Mouse (Mus musculus) T-helper 17 cell (primary cell): Measurements from ENCODE around the gene Spata13.

Source experiments
- in situ Hi-C, 2 experiments: fragments of 300-600 bp; cut with MboI, MseI; formaldehyde crosslinking; loops; 1 replicate in 1 of 2; 2 replicates in 1 of 2; pipeline ENCODE4 v1.15.1; 2025; ENCODE audit warnings: high pct_unique_total_duplicates in 2 of 2

The Spata13 gene

DNA sequence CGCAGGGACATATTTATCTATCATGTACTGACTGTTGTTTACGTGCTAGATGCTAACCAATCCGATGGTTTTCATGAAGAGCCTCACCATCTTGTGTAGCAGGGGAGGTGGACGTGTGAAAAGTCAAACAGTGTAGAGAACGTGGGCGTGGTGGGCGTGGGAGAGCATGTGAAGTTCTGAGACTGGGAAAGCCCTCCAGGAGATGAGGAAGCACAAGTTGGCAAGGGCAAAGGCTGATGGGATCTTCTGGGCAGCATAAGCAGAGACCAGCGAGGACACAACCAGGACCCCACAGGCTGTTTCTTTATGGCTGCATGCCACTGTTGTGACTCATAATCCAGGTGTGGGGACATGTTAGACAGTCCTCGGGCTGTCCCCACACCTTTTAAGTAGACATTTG lies 5.4 kb downstream of the Spata13 start:
- in situ Hi-C loops, result no loop called here

DNA sequence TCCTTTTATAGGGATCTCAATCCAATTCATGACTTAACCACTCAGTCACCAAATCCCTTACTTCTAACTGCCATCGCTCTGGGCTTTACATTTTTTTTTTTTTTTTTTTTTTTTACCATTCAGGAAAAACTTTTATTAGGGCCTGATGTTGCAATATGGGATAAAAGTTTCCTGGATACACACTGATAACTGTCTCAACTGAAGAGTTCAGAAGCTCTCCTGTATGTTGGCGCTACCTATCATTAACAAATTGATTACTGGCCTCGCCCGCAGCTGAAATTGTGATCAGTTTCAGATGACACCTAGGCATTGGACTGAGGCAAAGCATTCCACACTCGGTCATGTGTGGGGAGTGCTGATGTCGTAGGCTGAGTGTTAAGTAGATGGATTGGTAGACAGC lies 7.3 kb downstream of the Spata13 start:
- in situ Hi-C loops, result no loop called here

DNA sequence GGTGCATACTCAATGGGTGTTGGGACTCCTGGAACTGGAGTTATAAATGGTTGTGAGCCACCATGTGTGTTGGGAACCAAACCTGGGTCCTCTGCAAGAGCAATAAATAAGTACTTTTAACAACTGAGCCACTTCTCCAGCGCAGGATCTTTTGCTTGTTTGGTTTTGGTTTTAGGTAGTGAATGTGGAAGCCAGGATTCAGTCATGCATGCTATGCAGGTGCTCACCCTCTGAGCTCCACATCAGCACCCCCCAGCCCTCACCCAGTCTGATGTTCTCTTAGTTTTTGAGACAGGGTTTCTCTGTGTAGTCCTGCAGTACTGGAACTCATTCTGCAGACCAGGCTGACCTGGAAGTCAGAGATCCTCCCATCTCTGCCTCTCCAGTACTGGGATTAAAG lies 8.3 kb downstream of the Spata13 start:
- in situ Hi-C loops, result no loop called here

DNA sequence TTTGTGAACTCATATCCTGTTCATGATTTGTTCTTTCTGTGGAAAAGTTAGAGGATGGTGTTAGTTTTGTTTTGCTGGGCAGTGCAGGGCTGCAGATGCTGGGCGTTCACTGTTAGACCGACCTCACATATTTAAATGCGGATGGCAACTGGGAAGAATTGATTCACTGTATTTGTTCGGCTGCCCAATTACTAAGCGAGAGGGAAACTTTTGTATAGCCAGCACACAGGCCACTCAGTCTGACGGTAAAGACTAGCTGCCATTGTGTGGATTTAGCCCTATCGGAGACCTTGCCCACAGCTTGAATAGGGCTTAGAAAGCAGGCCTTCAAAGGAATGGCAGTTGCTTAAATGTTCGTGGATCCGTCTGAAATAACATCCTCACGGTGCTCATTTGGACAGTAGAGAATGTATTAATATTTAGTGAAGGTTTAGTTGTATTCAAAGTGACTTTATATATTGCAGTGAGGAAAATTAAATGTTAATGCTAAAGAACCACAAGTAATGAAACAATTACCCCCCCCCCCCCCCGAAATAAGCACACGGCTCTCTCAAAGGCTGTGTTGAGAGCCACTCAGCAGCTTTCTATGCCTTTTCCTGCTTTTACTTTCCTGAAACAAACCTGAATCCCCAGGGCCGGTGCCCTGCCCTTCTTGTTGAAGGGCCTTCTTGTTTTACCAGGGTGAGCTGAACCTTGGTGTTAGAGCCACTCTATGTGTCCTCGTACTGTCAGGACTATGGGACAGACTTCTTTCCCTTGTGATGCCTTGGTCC lies 9.5 kb downstream of the Spata13 start:
- in situ Hi-C loops, result no loop called here

DNA sequence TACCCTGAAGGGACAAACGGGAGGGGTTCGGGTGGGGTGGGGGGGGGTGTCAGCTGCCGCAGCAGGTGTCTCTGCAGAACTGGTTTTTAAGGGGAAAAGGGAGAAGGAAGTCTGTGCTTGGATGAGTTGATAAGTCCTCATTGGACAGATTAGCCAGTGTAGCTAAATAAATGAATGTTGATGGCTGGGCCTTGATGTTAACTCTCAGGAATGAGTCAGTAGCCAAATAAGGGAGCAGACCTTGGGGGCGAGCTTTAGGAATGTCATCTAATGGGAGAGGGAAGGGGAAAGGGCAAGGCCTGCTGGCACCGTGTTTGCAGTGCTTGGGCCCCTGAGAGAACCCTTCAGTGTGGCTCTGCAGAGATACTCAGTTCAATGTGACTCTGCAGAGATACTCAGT lies 12.6 kb downstream of the Spata13 start:
- in situ Hi-C loops, result no loop called here

DNA sequence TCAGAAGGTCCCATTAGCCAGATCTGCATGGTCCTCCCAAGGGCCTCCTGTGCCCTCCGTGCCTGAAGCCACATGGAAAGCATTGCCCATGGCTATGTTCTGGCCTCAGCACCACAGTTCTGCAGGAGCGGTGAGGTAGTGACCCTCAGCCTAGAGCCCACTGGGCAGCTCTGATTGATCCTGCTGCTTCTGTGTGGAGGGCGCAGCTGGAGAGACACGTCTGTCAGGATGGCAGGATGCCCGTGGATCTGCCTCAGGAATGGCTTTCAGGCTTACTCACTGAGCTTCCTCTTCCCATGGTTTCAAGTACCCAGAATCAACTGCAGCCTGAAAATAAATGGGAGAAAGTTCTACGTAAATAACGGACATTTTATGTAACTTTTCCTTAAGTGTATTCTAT lies 14.1 kb downstream of the Spata13 start:
- in situ Hi-C loops, result no loop called here

DNA sequence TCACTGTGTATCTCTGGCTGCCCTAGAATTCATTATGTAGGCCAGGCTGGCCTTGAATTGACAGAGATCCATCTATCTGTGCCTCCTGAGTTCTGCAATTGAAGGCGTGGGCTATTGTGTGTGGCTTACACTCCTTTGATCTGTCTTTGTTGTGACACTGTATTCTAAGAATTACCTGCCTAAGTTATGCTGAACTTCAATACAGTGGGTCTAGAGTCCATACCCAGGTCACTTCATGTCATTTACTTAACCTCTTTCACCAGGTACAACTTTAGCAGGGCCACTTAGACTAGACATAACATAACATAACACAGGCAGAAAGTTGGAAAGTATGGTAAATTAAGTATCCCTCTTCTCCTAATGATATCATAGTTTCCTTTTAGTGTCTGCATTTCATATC lies 15.2 kb downstream of the Spata13 start:
- in situ Hi-C loops, result no loop called here

DNA sequence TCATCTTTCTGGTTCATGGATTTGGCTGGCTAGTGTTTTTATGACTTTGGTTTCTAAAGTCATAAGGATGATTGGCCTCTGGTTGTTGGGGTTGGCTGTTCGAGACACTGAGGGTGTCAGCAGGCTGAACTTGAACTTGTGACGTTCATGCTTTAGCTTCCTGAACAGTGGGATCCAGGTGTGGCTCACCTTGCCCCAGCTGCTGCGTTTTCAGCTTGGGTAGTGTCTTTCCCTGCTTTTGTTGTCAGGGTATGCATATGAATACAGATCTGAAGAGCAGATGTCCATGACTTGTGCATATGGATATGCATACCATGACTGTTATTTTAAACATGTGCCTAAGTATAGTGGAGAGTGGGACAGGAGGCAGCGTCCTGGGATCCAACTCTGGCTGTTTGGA lies 19.4 kb downstream of the Spata13 start:
- in situ Hi-C loops, result no loop called here

DNA sequence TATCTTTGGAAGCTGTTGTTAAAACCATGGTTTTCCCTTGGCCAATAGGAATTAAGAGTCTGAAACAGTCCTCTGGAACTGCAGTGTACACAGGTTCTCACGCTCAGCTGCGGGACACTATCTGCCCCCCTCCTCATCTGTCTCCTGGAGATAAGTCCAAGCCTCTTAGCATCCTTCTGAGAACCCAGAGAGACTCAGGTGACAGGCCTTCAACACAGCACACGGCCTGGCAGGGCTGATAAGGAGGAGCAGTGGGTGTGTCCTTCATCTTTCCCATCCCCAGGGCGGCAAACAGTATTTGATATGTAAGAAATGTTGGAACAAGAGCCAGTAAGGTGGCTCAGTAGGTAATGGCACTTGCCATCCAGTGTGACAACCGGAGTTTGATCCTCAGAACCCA lies 20.2 kb downstream of the Spata13 start:
- in situ Hi-C loops, result no loop called here

DNA sequence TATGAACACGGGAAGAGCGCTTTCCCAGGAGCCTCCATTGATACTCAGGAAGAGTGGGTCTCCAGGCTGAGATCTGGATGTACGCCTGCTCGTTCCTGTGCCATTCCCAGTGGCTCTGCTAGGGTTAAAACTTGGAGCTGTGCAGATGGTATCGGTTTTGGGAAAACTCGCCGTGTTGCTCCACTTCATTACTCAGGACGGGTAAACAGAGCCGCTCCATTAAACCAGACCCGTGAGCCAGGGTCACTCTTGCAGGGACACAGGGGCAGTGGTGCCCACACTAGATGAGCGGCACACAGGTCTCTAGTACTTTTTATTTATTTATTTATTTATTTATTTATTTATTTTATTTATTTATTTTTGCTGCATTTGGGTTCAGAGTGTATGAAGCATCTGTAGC lies 20.9 kb downstream of the Spata13 start:
- in situ Hi-C loops, result no loop called here

DNA sequence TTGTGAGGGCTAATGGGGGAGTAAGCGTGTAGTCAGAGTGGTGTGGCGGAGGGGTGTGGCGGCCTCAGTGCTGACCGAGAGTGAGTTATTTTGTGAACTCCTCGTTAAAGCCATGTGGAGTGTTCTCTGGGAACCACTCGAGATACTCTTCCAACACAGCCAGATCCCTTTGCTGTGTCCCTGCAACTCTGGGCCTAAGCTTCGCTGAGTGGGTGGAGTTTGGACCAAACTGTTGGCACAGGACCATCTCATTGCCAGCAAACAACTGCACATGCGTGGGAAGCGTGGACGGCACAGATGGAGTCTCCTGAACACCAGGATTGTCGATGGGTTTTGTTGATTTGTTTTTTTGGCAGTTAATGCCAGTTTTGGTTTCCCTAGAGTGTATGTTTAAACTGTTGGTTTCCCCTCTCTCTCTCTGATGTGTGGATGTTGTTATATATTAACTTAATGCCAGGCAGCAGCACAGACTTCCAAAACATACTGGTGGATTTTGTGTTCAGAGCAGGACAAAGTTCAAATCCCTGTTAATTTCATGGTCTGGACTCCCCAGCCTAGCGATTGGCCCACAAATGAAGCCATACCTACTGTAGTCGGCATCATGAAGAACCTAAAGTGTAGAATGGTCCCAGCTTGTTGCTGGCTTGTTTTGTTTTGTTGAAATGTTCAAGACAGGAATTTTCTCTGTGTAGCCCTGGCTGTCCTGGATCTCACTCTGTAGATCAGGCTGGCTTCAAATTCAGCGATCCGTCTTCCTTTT lies 22.3 kb downstream of the Spata13 start:
- in situ Hi-C loops, result no loop called here

DNA sequence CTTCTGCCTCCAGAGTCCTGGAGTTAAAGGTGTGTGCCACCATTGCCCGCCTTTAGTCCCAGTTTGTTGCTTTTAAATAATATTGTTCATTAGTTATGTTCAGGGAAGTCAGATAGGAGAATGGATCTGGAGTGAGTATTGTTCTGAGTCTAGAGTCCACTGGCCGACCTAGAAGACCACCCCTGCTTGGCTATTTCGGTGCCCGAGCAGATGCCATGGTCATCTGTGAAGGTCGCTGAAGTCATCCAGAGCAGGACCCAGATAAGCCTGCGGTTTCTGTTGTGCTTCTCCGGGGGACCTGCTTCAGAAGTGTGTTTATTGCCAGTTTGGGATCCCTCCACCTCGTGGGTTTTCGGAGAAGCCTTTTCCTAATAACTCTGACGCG lies 22.9 kb downstream of the Spata13 start:
- in situ Hi-C loops, result no loop called here

DNA sequence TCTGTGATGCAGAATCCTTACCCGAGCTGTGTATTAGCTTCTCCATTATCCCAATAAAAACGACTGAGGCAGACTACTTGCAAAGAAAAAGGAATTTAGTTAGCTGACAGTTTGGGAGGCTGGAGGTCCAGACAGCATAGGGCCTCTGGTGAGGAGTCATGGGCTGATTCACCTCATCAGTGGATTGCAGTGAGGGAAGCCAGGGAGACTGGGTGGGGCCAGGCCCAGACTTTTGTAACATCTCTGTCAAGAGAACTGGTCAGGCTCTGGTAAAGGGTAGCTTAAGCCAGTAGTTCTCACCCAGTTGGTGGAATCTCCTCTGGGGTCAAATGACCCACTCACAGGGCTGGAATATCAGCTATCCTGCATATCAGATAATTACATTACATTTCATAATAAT lies 24.1 kb downstream of the Spata13 start:
- in situ Hi-C loops, result no loop called here

DNA sequence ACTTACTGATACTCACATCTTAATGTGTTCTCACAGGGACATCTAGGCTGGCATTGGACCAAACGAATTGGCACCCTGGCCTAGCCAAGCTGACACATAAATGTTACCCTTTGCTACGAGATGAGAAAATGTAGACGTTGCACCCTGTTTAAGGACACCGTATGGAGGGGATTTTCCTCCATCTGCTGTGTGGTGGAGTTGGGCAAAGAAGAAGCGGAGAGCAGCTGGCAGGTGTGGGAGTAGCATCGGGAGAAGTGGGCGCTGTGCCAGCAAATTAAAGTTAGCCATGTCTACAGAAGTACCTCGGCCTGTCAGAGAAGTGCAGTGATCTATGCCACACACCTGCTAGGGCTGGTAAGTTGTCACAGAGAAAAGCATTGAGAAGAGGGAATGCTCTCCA lies 25.7 kb downstream of the Spata13 start:
- in situ Hi-C loops, result no loop called here

DNA sequence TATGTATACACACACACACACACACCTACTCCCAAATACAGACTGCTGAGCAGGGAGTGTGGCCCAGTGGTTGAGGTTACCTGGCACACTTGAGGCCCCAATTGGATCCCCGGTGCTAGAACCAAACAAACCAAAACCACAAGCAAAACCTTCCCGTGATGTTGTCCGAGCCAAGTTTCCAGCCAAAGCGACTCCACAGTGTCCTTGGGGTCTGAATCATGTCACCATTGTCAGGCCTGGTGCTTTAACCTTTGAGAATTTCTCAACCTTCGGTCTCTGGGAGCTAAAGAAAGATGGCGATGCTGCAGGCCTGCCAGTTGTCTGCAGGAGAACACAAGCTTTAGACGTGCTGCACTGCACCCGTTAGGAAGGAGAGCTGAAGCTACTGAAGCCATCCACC lies 26.8 kb downstream of the Spata13 start:
- in situ Hi-C loops, result loop anchor here in 1 of 2 experiments (10.0 kb wide), 1 partner anchor 434 kb away; no protein-coding TSS in a partner anchor

DNA sequence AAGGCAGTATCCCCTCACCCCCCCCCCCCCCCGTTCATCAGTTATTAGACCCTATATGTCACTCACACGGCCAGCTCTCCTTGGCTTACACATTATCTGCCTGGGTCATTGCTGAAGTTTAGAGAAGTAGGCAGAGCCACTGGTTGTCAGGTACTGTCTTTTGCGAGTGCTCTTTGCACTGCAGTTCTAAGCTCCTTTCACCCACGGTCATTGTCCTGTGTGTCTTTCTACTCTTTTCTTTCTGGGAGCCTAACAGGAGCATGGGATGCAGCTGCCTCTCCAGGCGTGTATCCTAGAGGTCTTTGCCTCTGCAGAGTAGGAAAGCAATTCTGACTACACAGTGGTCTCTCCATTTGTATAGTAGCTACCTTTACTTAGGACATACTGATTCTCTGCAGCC lies 27.5 kb downstream of the Spata13 start:
- in situ Hi-C loops, result loop anchor here in 1 of 2 experiments (10.0 kb wide), 1 partner anchor 434 kb away; no protein-coding TSS in a partner anchor

DNA sequence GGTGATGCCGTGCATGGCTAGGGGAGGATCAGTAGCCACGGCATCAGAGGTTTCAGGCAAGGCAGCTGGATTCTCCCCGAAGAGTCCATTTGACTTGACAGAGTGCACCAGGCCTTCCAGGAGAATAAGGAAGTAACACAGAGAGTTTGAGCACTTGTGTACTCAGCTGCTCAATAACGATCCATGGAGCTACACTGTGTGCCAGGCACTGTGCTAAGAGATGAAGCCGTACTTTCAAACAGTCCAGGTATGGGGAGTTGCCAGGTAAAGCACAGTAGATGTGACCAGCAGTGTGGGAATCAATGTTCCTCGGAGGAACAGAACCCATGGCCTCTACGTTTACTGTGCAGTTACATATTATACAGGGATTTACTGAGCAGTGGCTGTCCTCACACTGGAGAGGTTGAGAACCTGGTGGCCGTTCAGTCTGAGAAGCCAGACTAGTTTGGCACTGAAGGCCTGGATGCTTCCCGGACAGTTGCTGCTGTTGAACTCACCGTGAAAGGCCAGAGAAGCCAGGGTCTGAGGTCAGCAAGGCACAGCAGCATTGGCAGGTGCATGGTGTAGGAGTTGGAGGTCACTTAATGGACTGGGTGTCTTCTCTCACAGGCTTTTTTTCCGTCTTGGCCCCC lies 29.6 kb downstream of the Spata13 start:
- in situ Hi-C loops, result loop anchor here in 1 of 2 experiments (10.0 kb wide), 1 partner anchor 431 kb away; no protein-coding TSS in a partner anchor

DNA sequence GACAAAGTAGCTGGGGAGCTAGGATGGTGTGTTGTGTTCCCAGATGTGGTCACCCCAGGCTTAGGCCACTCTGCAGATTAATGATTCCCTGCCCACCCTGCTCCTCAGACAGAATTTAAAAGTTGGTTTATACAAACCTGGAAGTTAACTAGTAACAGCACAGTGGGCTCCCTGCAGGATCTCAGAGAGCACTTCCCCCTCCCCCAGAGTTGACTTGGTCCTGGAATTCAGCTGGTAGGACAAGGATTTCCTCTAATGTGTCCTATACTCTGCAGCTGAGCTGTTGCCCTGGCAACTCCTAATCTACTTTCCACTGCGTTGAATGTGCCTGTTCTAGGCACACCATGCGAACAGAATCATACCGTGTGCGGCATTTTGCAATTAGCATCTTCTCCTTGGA lies 30.8 kb downstream of the Spata13 start:
- in situ Hi-C loops, result loop anchor here in 1 of 2 experiments (10.0 kb wide), 1 partner anchor 430 kb away; no protein-coding TSS in a partner anchor

DNA sequence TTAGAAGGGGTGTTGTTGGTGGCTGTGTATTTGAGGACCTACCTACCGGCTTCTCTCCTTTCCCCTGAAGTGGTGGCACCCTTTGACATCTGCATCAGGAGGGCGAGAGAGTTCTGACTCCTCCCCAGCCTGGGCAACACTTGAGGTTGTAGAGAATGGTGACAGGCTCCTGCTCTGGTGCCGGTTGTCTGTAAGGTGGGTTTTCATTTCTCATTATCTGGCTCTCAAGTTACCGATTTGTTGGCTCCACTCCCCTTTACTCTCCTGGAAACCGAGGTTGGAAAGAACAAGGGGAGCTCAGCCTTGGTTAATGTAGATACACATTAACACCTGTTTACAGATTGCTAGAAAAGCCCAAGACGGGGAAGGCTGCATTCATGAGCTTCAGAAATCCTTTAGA lies 31.5 kb downstream of the Spata13 start:
- in situ Hi-C loops, result loop anchor here in 1 of 2 experiments (10.0 kb wide), 1 partner anchor 430 kb away; no protein-coding TSS in a partner anchor

DNA sequence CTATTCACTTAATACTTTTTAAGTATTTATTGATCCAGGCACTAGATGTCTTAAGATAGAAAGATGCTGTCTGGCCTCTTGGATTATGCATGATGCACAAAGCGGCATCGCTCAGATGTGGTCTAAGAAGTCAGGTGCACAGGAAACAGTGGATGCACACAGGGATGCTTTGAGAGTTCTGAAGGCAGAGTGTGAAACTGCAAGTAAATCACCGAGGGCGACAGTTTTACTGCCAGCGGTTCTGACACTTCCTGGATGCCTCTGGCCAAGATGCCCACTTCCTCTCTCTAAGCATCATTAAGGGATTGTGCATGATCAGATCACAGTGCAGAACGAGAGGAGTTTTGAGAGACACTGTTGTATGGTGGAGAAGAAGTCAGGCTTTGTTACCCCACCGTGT lies 32.5 kb downstream of the Spata13 start:
- in situ Hi-C loops, result loop anchor here in 1 of 2 experiments (10.0 kb wide), 1 partner anchor 429 kb away; no protein-coding TSS in a partner anchor

DNA sequence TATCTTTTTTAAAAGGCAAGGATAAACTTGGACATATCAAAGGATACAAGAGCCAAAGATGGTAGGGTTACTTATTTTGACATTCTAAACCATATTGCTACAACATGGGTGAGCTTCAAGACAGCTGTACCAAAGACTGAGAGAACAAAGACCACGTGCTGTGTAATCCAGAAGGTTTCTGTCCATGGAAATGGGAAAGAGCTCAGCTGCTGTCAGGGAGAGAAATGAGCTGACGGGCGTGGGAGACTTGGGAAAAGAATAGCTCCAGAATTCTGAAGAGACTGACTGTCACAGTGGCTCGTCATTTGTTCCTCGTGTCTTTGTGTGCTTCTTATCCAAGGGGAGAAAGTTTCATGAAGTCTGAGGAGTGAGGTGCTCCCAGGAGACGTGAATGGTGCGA lies 36.4 kb downstream of the Spata13 start:
- in situ Hi-C loops, result no loop called here

DNA sequence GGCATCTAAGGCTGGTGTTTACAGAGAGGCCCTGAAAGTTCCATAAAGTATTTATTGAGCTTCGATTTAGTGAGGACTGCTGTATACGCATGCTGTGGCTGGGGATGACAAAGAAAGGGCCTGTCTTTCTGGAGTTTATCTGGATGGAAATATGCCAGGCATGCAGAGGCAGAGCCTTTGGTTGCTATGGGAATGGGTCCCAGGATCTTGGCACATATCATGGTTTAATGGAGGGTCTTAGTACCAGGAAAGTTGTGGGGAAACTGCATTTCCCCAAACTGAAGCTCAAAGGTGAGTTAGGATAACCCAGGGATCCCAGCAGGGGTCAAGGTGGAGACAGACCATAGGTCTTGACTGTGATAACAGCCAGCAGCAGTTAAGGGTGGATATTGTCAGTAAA lies 37.7 kb downstream of the Spata13 start:
- in situ Hi-C loops, result no loop called here
